Mouse (Mus musculus): ENCODE measurements around the gene Dpm3.

DNA sequence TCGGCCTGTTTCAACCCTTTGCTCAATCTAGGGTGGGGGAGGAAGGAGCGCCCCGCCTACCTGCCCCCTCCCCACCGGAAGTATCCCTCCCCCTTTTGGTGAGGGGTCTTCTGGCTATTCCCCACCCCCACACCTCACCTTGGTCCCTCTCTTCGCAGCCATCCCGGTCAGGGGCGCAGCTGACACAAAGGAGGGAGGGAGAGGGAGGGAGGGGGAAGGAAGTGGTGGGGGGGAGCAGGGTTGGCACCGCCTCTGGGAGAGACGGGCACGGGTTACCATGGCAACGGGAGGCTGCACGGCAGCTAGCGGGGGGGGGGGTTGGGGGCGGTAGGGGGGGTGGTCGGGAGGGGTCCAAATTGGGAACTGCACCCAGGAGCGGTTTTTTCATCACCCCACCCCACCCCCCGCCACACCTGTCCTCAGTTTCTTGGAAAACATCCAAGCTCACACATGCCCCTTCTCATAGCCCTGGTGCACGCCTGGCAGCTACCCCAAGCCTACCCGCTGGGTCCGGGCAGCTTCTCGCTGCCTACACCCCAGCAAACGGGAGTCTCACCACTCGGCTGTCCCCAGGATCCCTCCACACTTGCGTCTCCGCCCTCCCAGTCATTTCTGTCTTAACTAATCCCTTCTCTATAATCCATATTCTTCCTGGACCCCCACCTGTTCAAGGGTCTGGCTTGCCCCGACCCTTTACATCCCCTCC lies 14.0 kb upstream of the Dpm3 start:
- TF ChIP-seq CTCF (IDR thresholded peaks at IDR 0.05; ENCODE audit: low read depth) = no peak
- no peak for TF ChIP-seq EP300 (optimal IDR thresholded peaks at IDR 0.05)
